Mouse (Mus musculus): ENCODE results near the gene Wdr35. TPM values are rescaled to one million over a fixed set of nuclear protein-coding genes. Genes with fewer than 3 reads are reported as not detected.

Wdr35 gene
- polyA plus RNA-seq, 1 experiment from 2014 or later = 14.6 TPM

Other genes starting within 250 kb of the Wdr35 start
- gene Sdc1, start 202.6 kb upstream of the Wdr35 start, polyA plus RNA-seq (2016; fragmentation: Nextera tagmentation; extraction: Ambion mirVana) = 46.0 and 46.4 TPM in 2 replicates
- gene Laptm4a, start 52.2 kb upstream of the Wdr35 start, polyA plus RNA-seq (2016; fragmentation: Nextera tagmentation; extraction: Ambion mirVana) = 295 and 302 TPM in 2 replicates
- gene Matn3, start 26.0 kb upstream of the Wdr35 start, polyA plus RNA-seq (2016; fragmentation: Nextera tagmentation; extraction: Ambion mirVana) = 0.77 and 0.78 TPM in 2 replicates
- 11.6 and 13.0 TPM in 2 replicates for gene Ttc32, start 56.1 kb downstream of the Wdr35 start, polyA plus RNA-seq (2016; fragmentation: Nextera tagmentation; extraction: Ambion mirVana)

Measured in heart, embryonic 12.5 days (tissue).